ENCODE assay signal across 9 mouse cellular contexts in genomic region chr14:79770306-79771093, GRCm38 (mm10). TPM values are rescaled to one million over a fixed set of nuclear protein-coding genes. Genes with fewer than 3 reads are reported as not detected.
DNase-seq lines count a peak whose midpoint lies in the region; ATAC-seq and TF ChIP-seq lines count a peak whose summit lies in the region.
"Had no signal": no experiment of that assay in that cellular context is flagged by ENCODE, and none has a peak within 500 bp of the region (broad histone marks: within the 10 kb centered on the region; RNA-seq: fewer than 3 reads in every experiment).

No protein-coding gene starts in this region.

- no peaks in the 10 kb centered on the region for H3K9me3 ChIP-seq in forebrain, embryonic 15.5 days
- no peaks in the 10 kb centered on the region for H3K9me3 ChIP-seq in liver, embryonic 14.5 days (ENCODE audit: control insufficient read depth, low read length)

- no peak for TF ChIP-seq CTCF in liver, embryonic 14.5 days (IDR thresholded peaks at IDR 0.05; ENCODE audit: low read depth)

- no peaks in the 10 kb centered on the region for H3K27me3 ChIP-seq in forebrain, embryonic 15.5 days
- peaks cover 82% of the 10 kb centered on the region for H3K27me3 ChIP-seq in liver, embryonic 14.5 days (ENCODE audit: control insufficient read depth, insufficient read depth, low read length)

- peak; percentile 41 for ATAC-seq in forebrain, embryonic 15.5 days (replicated peaks)
- ATAC-seq in liver, embryonic 14.5 days (ENCODE audit: insufficient read depth): no peak

- intact Hi-C loops in gastrocnemius, postnatal 36 days (cut with DNase I): loop anchor here (10.0 kb wide), 1 partner anchor 284 kb away; no protein-coding TSS in a partner anchor

- H3K4me1 ChIP-seq in brown adipose tissue, adult 24 weeks (ENCODE audit: control insufficient read depth, insufficient read depth, insufficient read length, low read length): 0 out of 2 replicates have a peak, but pooled peaks cover 2% of the 10 kb centered on the region
- H3K4me1 ChIP-seq in forebrain, embryonic 15.5 days: peaks cover 70% of the 10 kb centered on the region
- no peaks in the 10 kb centered on the region for H3K4me1 ChIP-seq in liver, embryonic 14.5 days (replicated peaks; ENCODE audit: control insufficient read depth in 2 of 2, insufficient read depth in 2 of 2, low read length in 1 of 2)

- peak overlapping the region; percentile 79 for H3K9ac ChIP-seq in forebrain, embryonic 15.5 days (replicated peaks)
- H3K9ac ChIP-seq in liver, embryonic 14.5 days (replicated peaks): no peak overlapping the region

- peak overlapping the region; percentile 28 for H3K4me3 ChIP-seq in brown adipose tissue, adult 24 weeks (ENCODE audit: insufficient read depth, low read depth, low read length)
- peak overlapping the region; percentile 68 for H3K4me3 ChIP-seq in forebrain, embryonic 15.5 days
- H3K4me3 ChIP-seq in liver, embryonic 14.5 days (ENCODE audit: insufficient read depth in 1 of 2, low read depth in 2 of 2, low read length in 2 of 2): 0 out of 4 replicates have a peak overlapping the region, but pooled peaks of 1 of the 2 experiments have one; percentile 5

- no peaks in the 10 kb centered on the region for H3K36me3 ChIP-seq in forebrain, embryonic 15.5 days
- no peaks in the 10 kb centered on the region for H3K36me3 ChIP-seq in liver, embryonic 14.5 days (replicated peaks; ENCODE audit: control insufficient read depth, insufficient read depth, low read depth)

- H3K4me2 ChIP-seq in forebrain, embryonic 15.5 days (replicated peaks): peak overlapping the region; percentile 87
- peak overlapping the region; percentile 40; the same call in 1 of the 2 replicates for H3K4me2 ChIP-seq in liver, embryonic 14.5 days (ENCODE audit: low read depth)

- no peak for TF ChIP-seq EP300 in liver, embryonic 14.5 days (IDR thresholded peaks at IDR 0.05; ENCODE audit: low read depth)

- WGBS in forebrain, embryonic 15.5 days: 2% methylated on average over 62 of the region's 62 CpGs
- WGBS in liver, embryonic 14.5 days (ENCODE audit: insufficient replicate concordance): 7% methylated on average over 62 of the region's 62 CpGs

- peak; percentile 17 to 36 for DNase-seq in kidney, postnatal 4 days
- no peak for DNase-seq in kidney, postnatal 14 days
- DNase-seq in liver, embryonic 14.5 days (ENCODE audit: low read depth in 3 of 3, low spot score in 3 of 3): no peak
- no peak for DNase-seq in Muller cell, postnatal 12 days (ENCODE audit: inconsistent ontology term)
- DNase-seq in gastrocnemius, postnatal 36 days: no peak
- no peak for DNase-seq in lung, postnatal 4 days

- no peak overlapping the region for H3K27ac ChIP-seq in brown adipose tissue, adult 24 weeks (replicated peaks; ENCODE audit: low read depth, low read length)
- peak overlapping the region; percentile 94 for H3K27ac ChIP-seq in forebrain, embryonic 15.5 days (replicated peaks)
- no peak overlapping the region for H3K27ac ChIP-seq in liver, embryonic 14.5 days
- H3K27ac ChIP-seq: macrophage had no signal

RNA-seq across cellular contexts. Expression of gene Pcdh8, which starts 0.6 kb away (rescaled TPM):
- polyA plus RNA-seq in brown adipose tissue, adult 24 weeks (2012; ENCODE audit: insufficient read depth, insufficient read length, missing spikeins): not detected in 2 replicates
- polyA plus RNA-seq in forebrain, embryonic 15.5 days (2015; fragmentation: Nextera tagmentation; extraction: Ambion mirVana): 55.7 and 58.0 TPM in 2 replicates
- 0.03 TPM in 1 of 2 replicates, not detected in the other for polyA plus RNA-seq in liver, embryonic 14.5 days (2012; rRNA removed)
- not detected in 2 replicates for polyA plus RNA-seq in liver, embryonic 14.5 days (2014; fragmentation: Nextera tagmentation; extraction: Ambion mirVana)
- total RNA-seq in gastrocnemius, postnatal 36 days (2021): not detected
- polyA plus RNA-seq: macrophage had no signal

Comparison
In these comparisons a context has a peak if more than half of its experiments do, and no peak if none do; other contexts are left out.
1. DNase-seq: peak in kidney, postnatal 4 days (2 of 2); none in kidney, postnatal 14 days (single experiment), liver, embryonic 14.5 days (0 of 3), Muller cell, postnatal 12 days (single experiment), gastrocnemius, postnatal 36 days (0 of 2) and lung, postnatal 4 days (0 of 2).
2. RNA of gene Pcdh8, which starts 0.6 kb away (polyA plus RNA-seq): 55.7 to 58.0 TPM in forebrain, embryonic 15.5 days; not detected in brown adipose tissue, adult 24 weeks and 0.03 TPM in liver, embryonic 14.5 days; every median in the first group is over 10 times any median in the second.